Mouse (Mus musculus) gastrocnemius, adult 2 months (tissue): Measurements from ENCODE around the gene Gpatch8. TPM values are rescaled to one million over a fixed set of nuclear protein-coding genes. Genes with fewer than 3 reads are reported as not detected.
"Not testable (repeated sequence)": the region's sequence is repeated elsewhere in the genome, so short reads cannot be mapped to it uniquely, and the experiment has no call there.

Experiments
- DNase-seq: peaks from one replicate; pipeline ENCODE4 v3.0.0; 2022
- H3K27ac ChIP-seq: fragments of 200-600 bp; 2 replicates; pipeline ENCODE4 v1.8.1; 2022; ENCODE audit warnings: mild to moderate bottlenecking
- H3K4me3 ChIP-seq: fragments of 200-600 bp; 2 replicates; pipeline ENCODE4 v1.8.1; 2022; ENCODE audit warnings: mild to moderate bottlenecking, moderate library complexity
- CTCF ChIP-seq: fragments of 200-600 bp; IDR thresholded peaks from 2 replicates; pipeline ENCODE4 v1.8.1; 2022; ENCODE audit warnings: antibody characterized with exemption, mild to moderate bottlenecking, moderate library complexity
- intact Hi-C: fragments of 180-260 bp; cut with DNase I; formaldehyde crosslinking; loops from one replicate; pipeline ENCODE4 v1.15.1; 2025
- total RNA-seq, 2 experiments: library from RNA; stranded (reverse); gene quantifications; 2 replicates each; pipeline ENCODE4 v1.2.3; 2021

Gpatch8 gene
- total RNA-seq, 2 experiments from 2014 or later: 23.7 to 26.8 TPM

GRCm38 (mm10) chr11:102567723-102568122, 11.5 kb upstream of the Gpatch8 start:
- H3K4me3 ChIP-seq: no peak overlapping the region
- DNase-seq: no peak
- no peak overlapping the region for H3K27ac ChIP-seq
- intact Hi-C loops: no loop called here
- TF ChIP-seq CTCF: no peak

DNA sequence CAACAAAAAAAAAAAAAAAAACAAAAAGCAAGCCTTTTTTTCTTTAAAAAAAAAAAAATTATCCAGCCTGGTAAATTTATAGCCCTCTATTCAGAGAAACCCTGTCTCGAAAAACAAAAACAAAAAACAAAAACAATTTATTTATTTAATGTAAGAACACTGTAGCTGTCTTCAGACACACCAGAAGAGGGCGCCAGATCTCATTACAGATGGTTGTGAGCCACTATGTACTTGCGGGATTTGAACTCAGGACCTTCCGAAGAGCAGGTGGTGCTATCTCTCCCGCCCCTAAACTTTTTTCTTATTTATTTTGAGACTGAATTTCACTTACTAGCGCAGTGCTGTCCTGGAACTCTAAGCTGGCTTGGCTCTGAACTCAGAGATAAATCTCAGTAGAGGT, 11.0 kb upstream of the Gpatch8 start:
- no peak for DNase-seq
- TF ChIP-seq CTCF: peak; percentile 22; the same call in 1 of the 2 replicates
- Histone ChIP-seq H3K4me3 (no peak overlapping the region), H3K27ac (no peak overlapping the region)
- intact Hi-C loops: no loop called here

DNA sequence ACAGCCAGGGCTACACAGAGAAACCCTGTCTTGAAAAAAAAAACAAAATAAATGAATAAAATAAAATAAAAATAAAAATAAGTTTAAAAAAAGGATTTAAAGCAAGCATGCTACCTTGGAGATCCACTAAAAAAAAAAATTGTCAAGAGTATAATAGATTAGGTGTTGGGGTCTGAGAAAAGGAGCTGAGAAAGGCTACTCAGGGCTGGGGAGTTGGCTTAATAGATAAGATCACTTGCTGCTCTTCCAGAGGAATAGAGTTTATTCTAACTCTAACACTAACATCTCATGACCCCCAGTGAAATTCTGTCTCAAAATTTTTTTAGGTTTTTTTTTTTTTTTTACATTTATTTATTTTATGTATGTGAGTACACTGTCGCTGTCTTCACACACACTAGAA, 10.1 kb upstream of the Gpatch8 start:
- Histone ChIP-seq H3K27ac (no peak overlapping the region), H3K4me3 (no peak overlapping the region)
- no peak for TF ChIP-seq CTCF
- intact Hi-C loops: no loop called here
- DNase-seq: no peak

DNA sequence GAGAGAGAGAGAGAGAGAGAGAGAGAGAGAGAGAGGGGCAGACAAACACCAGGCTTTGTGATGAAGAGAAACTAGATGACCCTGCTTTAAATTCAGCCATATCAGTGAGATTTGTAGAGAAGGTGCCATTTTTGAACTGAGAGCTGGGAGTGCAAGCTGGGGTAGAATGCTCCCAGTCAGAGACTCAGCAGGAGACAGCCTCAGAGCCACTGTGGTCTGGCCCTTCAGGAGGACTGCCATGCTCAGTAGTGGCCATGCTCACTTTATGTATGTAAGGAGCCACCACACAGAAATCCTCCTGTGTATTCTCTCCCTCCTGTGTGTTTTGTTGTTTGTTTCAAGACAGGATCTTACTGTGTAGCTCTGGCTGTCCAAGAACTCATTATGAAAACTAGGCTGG, 9.5 kb upstream of the Gpatch8 start:
- H3K4me3 ChIP-seq: no peak overlapping the region
- DNase-seq: no peak
- no peak overlapping the region for H3K27ac ChIP-seq
- TF ChIP-seq CTCF: no peak
- intact Hi-C loops: no loop called here

DNA sequence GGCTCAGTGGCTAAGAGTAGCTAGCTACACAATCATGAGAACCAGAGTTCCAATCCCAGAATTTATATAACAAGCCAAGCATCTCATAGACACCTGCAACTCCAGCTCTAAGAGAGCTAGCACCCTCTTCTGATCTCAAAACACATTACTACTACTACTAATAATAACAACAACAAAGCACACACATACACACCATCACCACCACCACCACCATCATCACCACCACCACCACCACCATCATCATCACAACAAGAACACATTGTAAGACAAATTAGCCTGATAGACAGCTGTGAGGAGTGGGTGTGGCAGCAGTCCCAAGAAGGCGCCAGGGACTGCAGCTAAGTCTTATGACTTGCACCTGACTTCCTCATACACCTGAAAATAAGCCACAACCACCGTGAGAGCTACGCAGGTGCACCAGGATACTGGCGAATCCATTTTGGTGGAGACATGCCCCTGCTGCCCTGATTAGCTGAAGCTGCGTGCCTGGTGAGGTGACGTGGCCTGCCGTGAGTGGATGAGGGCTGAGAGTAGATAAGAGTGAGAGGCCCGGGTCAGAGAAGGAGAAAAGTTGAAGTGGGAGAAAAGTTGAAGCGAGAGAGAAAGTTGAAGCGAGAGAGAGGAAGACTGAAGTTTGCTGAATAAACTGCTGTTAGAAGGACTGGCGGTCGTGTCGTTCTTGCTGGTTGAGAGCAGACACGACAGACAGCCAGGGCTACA, 8.9 kb upstream of the Gpatch8 start:
- intact Hi-C loops, H3K4me3 ChIP-seq, DNase-seq, H3K27ac ChIP-seq: not testable (repeated sequence)

- DNase-seq: no peak
- no peak overlapping the region for H3K4me3 ChIP-seq
- no peak for TF ChIP-seq CTCF
- H3K27ac ChIP-seq: no peak overlapping the region
- intact Hi-C loops: loop anchor here (5.0 to 10.0 kb wide), 2 partner anchors 66 to 264 kb away; partner anchors contain the start of gene Atxn7l3
These were observed 2.5 kb upstream of the Gpatch8 start for GRCm38 (mm10) chr11:102558704-102559103.

DNA sequence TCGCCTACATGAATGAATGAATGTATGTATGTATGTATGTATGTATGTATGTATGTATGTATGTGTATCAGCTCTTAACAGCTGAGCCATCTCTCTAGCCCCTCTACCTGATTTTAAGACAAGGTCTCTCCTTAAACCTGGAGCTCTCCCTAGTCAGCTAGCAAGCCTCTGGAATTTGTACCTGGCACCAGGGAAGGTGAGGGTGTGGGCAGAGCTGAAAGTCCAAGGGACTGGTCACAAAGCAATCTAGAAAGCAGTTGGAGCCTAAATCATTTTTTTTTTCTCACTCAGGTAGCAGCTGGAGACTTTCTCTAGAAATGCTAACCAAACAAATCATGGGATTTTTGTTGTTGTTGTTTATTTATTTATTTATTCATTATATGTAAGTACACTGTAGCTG, 1.2 kb upstream of the Gpatch8 start:
- H3K4me3 ChIP-seq: no peak overlapping the region
- no peak for TF ChIP-seq CTCF
- no peak overlapping the region for H3K27ac ChIP-seq
- intact Hi-C loops: loop anchor here (5.0 to 10.0 kb wide), 2 partner anchors 65 to 263 kb away; partner anchors contain the start of gene Atxn7l3
- DNase-seq: no peak

DNA sequence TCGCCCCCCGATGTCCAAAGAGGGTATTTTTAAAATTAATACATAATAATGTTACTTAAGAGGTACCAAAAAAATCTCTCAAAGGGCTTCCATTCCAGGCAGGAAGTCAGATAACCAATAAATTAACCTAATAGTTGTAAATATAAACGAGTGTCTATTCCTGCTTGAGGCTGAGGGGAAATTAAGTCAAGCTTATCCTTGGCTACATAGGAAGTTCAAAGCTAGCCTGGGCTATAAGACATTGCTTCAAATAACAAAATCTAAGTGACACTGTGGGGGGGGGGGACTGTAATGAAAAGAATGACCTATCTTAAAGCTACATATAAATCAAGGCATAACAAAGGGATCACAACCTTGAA, 503 bp upstream of the Gpatch8 start:
- intact Hi-C loops: loop anchor here (5.0 to 10.0 kb wide), 2 partner anchors 64 to 262 kb away; partner anchors contain the start of gene Atxn7l3
- H3K27ac ChIP-seq: peak overlapping the region; percentile 97

GRCm38 (mm10) chr11:102555400-102556030, 677 bp downstream of the Gpatch8 start:
- DNase-seq: peak; percentile 61
- Histone ChIP-seq H3K27ac (peak overlapping the region; percentile 97), H3K4me3 (peak overlapping the region; percentile 98)
- intact Hi-C loops: loop anchor here (5.0 to 10.0 kb wide), 2 partner anchors 63 to 261 kb away; partner anchors contain the start of gene Atxn7l3
- TF ChIP-seq CTCF: no peak

More for the DNA sequence above, 503 bp upstream of the Gpatch8 start:
- peak overlapping the region; percentile 98 for H3K4me3 ChIP-seq
- DNase-seq: no peak
- TF ChIP-seq CTCF: no peak

- Histone ChIP-seq H3K27ac (no peak overlapping the region), H3K4me3 (no peak overlapping the region)
- intact Hi-C loops: loop anchor here (10.0 kb wide), 1 partner anchor 257 kb away; the partner anchor contains the start of gene Atxn7l3
- no peak for TF ChIP-seq CTCF
- DNase-seq: no peak
These were observed 4.1 kb downstream of the Gpatch8 start for GRCm38 (mm10) chr11:102552051-102552450.

- no peak for TF ChIP-seq CTCF
These were observed 5.0 kb downstream of the Gpatch8 start for GRCm38 (mm10) chr11:102551176-102551575.

DNA sequence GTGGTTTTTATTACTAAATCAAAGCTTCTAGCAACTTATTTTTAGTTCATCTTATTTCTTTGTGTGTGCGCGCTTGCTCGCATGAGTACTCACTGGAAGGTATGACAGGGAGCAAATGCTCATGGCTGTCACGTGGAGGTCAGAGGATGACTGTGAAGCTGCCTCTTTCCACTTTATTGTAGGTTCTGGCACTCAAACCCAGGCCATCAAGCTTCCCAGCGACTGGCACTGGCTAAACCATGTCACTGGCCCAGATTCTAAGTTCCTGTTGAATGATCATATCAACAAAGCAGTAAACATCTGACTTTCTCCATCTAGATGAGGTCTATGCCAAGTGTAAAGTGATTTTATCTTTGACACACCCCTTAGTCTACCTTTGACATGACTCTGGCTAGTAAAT, 14.7 kb downstream of the Gpatch8 start:
- no peak overlapping the region for H3K4me3 ChIP-seq
- peak; percentile 47 for DNase-seq
- intact Hi-C loops: loop anchor here (5.0 kb wide), 1 partner anchor 34 kb away; no protein-coding TSS in a partner anchor
- TF ChIP-seq CTCF: no peak
- H3K27ac ChIP-seq: peak overlapping the region; percentile 75

More at GRCm38 (mm10) chr11:102551176-102551575, 5.0 kb downstream of the Gpatch8 start:
- intact Hi-C loops: loop anchor here (10.0 kb wide), 1 partner anchor 256 kb away; the partner anchor contains the start of gene Atxn7l3
- H3K4me3 ChIP-seq: no peak overlapping the region
- no peak for DNase-seq
- H3K27ac ChIP-seq: peak overlapping the region; percentile 52

GRCm38 (mm10) chr11:102540286-102540685, 15.9 kb downstream of the Gpatch8 start:
- not testable (repeated sequence) for DNase-seq
- intact Hi-C loops: loop anchor here (5.0 kb wide), 1 partner anchor 33 kb away; no protein-coding TSS in a partner anchor

More at GRCm38 (mm10) chr11:102540286-102540685, 15.9 kb downstream of the Gpatch8 start:
- peak overlapping the region; percentile 35; the same call in 1 of the 2 replicates for H3K27ac ChIP-seq
- H3K4me3 ChIP-seq: not testable (repeated sequence)
